Mouse (Mus musculus) heart, embryonic 11.5 days (tissue): ENCODE measurements at regions not wholly inside any gene's neighbourhood (a gene's known extent, or its start where the extent isn't known, plus 50 kb on each side); places are given as distances from the start of the nearest gene placed in this dataset.

Experiments used
- ATAC-seq: fragments of 200-750 bp; cut with Nextera tagmentation; replicated peaks from 2 replicates; pipeline ENCODE4 v1.8.0; 2017; ENCODE audit warnings: moderate library complexity; ENCODE audit not compliant: insufficient number of reproducible peaks, low FRiP score, low TSS enrichment
- H3K27ac ChIP-seq: fragments of 300-500 bp; sonication (generic); 2 replicates; pipeline ENCODE4 v1.5.1; 2014; ENCODE audit warnings: mild to moderate bottlenecking, low read depth, low read length
- H3K27me3 ChIP-seq: fragments of 300-500 bp; sonication (generic); 2 replicates; pipeline ENCODE4 v1.6.1; 2014; ENCODE audit warnings: mild to moderate bottlenecking, low read length, mixed read lengths; ENCODE audit not compliant: control insufficient read depth, insufficient read depth
- H3K36me3 ChIP-seq: fragments of 300-500 bp; sonication (generic); 2 replicates; pipeline ENCODE4 v1.6.1; 2014; ENCODE audit warnings: mild to moderate bottlenecking, low read length, moderate library complexity, mixed read lengths; ENCODE audit not compliant: control insufficient read depth, insufficient read depth
- H3K4me1 ChIP-seq: fragments of 300-500 bp; sonication (generic); 2 replicates; pipeline ENCODE4 v1.6.1; 2014; ENCODE audit warnings: low read length; ENCODE audit not compliant: control insufficient read depth, insufficient read depth
- H3K4me2 ChIP-seq: fragments of 300-500 bp; sonication (generic); 2 replicates; pipeline ENCODE4 v1.6.1; 2014; ENCODE audit warnings: mild to moderate bottlenecking, moderate library complexity
- H3K4me3 ChIP-seq: fragments of 300-500 bp; sonication (generic); 2 replicates; pipeline ENCODE4 v1.5.1; 2014; ENCODE audit warnings: low read depth, low read length
- H3K9ac ChIP-seq: fragments of 300-500 bp; sonication (generic); 2 replicates; pipeline ENCODE4 v1.6.1; 2014; ENCODE audit warnings: mild to moderate bottlenecking, low read depth, low read length, moderate library complexity
- H3K9me3 ChIP-seq: fragments of 300-500 bp; sonication (generic); replicated peaks from 2 replicates; pipeline ENCODE4 v1.6.1; 2016; ENCODE audit warnings: low read length; ENCODE audit not compliant: control insufficient read depth
- WGBS: fragments of 180-500 bp; shearing (Covaris S2); extraction: QIAGEN DNeasy Blood & Tissue Kit; methylation state at CpG from one replicate; pipeline ENCODE4 v1.1.7; 2014; ENCODE audit not compliant: insufficient replicate concordance; 5-methylcytosine and 5-hydroxymethylcytosine counted together

DNA sequence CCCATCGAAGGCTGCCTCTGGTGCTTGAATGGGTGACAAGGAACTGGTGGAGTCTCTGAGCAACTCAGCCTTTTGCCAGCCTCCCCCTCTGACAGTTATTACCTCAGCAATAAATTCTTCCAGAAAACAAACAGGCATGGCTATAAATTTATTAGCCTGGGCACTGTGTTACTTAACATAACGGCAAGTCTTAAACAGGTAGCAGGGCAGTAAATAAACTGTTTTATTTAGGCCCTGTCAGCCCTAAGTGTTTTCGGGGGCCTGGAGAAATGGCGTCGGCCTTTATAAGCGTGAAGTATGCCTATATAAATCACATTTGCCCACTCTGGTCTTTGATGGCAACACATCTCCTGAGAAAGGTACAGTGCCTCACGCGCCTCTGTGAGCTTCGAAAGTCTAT, 159.6 kb downstream of the 3110018I06Rik start:
- Histone ChIP-seq H3K9ac (no peak overlapping the region), H3K4me1 (no peaks in the 10 kb centered on the region; the same call in 1 of the 2 replicates), H3K27ac (no peak overlapping the region), H3K9me3 (no peaks in the 10 kb centered on the region), H3K4me3 (no peak overlapping the region), H3K27me3 (no peaks in the 10 kb centered on the region), H3K36me3 (no peaks in the 10 kb centered on the region), H3K4me2 (no peak overlapping the region)
- WGBS = 87% methylated on average over 9 of the region's 9 CpGs
- ATAC-seq = no peak

- ATAC-seq = no peak
- Histone ChIP-seq H3K4me3 (no peak overlapping the region), H3K4me2 (no peak overlapping the region), H3K36me3 (no peaks in the 10 kb centered on the region), H3K9ac (no peak overlapping the region), H3K9me3 (no peaks in the 10 kb centered on the region), H3K27me3 (no peaks in the 10 kb centered on the region), H3K4me1 (no peaks in the 10 kb centered on the region; the same call in 1 of the 2 replicates), H3K27ac (no peak overlapping the region)
- WGBS = 50% methylated on average over 3 of the region's 3 CpGs
Observed at GRCm38 (mm10) chr12:107652126-107652728, 163.8 kb downstream of the 3110018I06Rik start.

GRCm38 (mm10) chr12:107653131-107653530, 164.7 kb downstream of the 3110018I06Rik start:
- no peak overlapping the region for H3K4me2 ChIP-seq
- no peaks in the 10 kb centered on the region for H3K9me3 ChIP-seq
- WGBS = 15% methylated on average over 7 of the region's 7 CpGs
- ATAC-seq = no peak; the same call in 1 of the 2 replicates
- no peak overlapping the region for H3K27ac ChIP-seq
- no peaks in the 10 kb centered on the region; the same call in 1 of the 2 replicates for H3K4me1 ChIP-seq
- H3K9ac ChIP-seq = no peak overlapping the region
- no peak overlapping the region for H3K4me3 ChIP-seq
- H3K36me3 ChIP-seq = no peaks in the 10 kb centered on the region
- H3K27me3 ChIP-seq = no peaks in the 10 kb centered on the region

DNA sequence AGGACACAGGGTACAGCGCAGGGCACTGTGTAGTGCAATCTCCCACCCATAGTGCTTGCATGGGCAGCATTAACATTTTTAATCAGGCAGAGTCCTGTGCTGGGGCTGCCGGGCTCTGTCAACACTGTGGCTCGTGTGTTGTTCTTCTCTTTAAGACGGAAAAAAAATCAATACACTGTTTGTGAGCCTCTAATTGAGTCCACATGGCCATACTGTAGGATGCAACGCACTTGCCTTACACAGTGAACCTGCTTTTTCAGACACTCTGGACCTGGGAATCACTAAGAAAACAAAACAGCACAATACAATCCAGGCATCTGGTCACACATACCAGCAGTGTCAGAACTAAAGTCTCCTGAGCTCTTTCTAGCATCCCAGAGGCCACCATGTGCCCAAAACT, 168.4 kb downstream of the 3110018I06Rik start:
- no peak for ATAC-seq
- Histone ChIP-seq H3K27me3 (no peaks in the 10 kb centered on the region), H3K9me3 (no peaks in the 10 kb centered on the region), H3K36me3 (no peaks in the 10 kb centered on the region), H3K4me2 (no peak overlapping the region), H3K4me3 (no peak overlapping the region), H3K9ac (no peak overlapping the region), H3K27ac (no peak overlapping the region), H3K4me1 (no peaks in the 10 kb centered on the region; the same call in 1 of the 2 replicates)
- WGBS = 54% methylated on average over 5 of the region's 5 CpGs

DNA sequence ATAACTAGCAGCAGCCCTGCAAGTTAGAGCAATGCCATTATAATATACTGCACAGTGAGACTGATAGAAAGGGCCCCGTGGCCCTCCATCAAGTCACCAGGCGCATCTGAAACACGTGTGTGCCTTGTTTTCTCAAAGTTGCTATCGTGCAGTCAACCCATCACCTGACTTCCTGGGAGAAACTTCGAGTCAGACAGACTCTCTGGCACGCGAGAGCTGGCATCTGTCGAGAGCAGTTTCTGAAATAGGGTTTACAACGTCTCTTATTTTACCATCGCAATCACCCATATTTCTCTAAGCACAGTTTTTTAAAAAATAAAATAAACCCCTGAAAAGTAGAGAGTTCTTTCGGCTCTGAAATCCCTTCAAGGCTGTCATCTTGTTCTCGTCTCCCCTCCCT, 169.8 kb downstream of the 3110018I06Rik start:
- no peak overlapping the region for H3K9ac ChIP-seq
- no peak overlapping the region for H3K4me2 ChIP-seq
- ATAC-seq = no peak
- H3K4me1 ChIP-seq = no peaks in the 10 kb centered on the region
- 81% methylated on average over 12 of the region's 12 CpGs for WGBS
- H3K27me3 ChIP-seq = no peaks in the 10 kb centered on the region
- no peaks in the 10 kb centered on the region for H3K9me3 ChIP-seq
- no peak overlapping the region for H3K27ac ChIP-seq
- no peaks in the 10 kb centered on the region for H3K36me3 ChIP-seq
- H3K4me3 ChIP-seq = no peak overlapping the region

DNA sequence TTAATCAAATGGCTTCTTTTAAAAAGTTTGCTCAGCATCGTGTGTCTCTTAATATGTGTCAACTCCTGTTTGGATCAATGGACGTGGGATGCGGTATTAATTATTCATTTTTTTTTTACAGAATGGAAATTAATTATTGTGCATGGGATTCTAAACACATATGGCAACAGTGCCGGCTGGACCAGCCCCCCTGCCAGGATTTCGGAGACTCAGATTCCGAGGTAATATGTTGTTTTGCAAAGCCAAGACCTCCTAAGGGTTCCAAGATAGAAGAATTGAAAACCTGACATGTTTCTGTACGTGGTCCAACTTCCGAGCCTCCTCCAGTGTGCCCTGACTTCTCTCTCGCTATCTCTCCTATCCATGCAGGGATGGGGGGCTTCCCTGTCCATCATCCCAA, 170.4 kb downstream of the 3110018I06Rik start:
- Histone ChIP-seq H3K36me3 (no peaks in the 10 kb centered on the region), H3K4me2 (no peak overlapping the region), H3K27me3 (no peaks in the 10 kb centered on the region), H3K9ac (no peak overlapping the region), H3K4me1 (no peaks in the 10 kb centered on the region), H3K4me3 (no peak overlapping the region), H3K27ac (no peak overlapping the region), H3K9me3 (no peaks in the 10 kb centered on the region)
- ATAC-seq = no peak
- WGBS = 76% methylated on average over 9 of the region's 9 CpGs

- no peak overlapping the region for H3K27ac ChIP-seq
- no peak for ATAC-seq
- no peaks in the 10 kb centered on the region for H3K4me1 ChIP-seq
- H3K27me3 ChIP-seq = no peaks in the 10 kb centered on the region
- H3K4me2 ChIP-seq = no peak overlapping the region
- no peak overlapping the region for H3K4me3 ChIP-seq
- H3K9ac ChIP-seq = no peak overlapping the region
- no peaks in the 10 kb centered on the region for H3K9me3 ChIP-seq
- 3% methylated on average over 1 of the region's 1 CpGs for WGBS
- H3K36me3 ChIP-seq = no peaks in the 10 kb centered on the region
Observed at GRCm38 (mm10) chr12:107662624-107663023, 174.2 kb downstream of the 3110018I06Rik start.

GRCm38 (mm10) chr12:107667836-107668235, 179.4 kb downstream of the 3110018I06Rik start:
- 80% methylated on average over 3 of the region's 3 CpGs for WGBS
- no peak overlapping the region for H3K27ac ChIP-seq
- no peak overlapping the region for H3K4me2 ChIP-seq
- no peak overlapping the region for H3K4me3 ChIP-seq
- H3K4me1 ChIP-seq = no peaks in the 10 kb centered on the region
- no peak for ATAC-seq
- no peaks in the 10 kb centered on the region for H3K27me3 ChIP-seq
- no peaks in the 10 kb centered on the region for H3K36me3 ChIP-seq
- no peak overlapping the region for H3K9ac ChIP-seq
- no peaks in the 10 kb centered on the region for H3K9me3 ChIP-seq

DNA sequence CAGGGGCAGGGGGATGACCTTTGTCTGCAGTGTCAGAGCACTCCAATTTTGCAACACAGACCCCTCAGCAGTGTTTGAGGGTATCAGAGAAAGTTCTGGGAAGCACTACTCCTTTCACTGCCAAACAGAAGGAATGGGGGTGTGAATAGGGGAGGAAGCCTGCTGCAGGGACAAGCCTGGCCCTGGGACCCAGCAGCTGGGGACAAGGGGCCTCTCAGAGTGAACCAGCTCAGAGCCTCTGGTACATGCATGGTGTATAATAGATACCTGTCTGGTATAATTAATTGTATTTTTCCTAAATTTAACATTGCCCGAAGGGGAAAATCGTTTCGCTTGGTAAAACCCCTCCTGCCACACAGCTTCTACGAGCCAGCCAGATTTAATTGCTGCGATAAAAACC, 180.6 kb downstream of the 3110018I06Rik start:
- no peak overlapping the region for H3K4me3 ChIP-seq
- no peaks in the 10 kb centered on the region for H3K4me1 ChIP-seq
- 91% methylated on average over 5 of the region's 5 CpGs for WGBS
- no peak overlapping the region for H3K4me2 ChIP-seq
- no peaks in the 10 kb centered on the region for H3K36me3 ChIP-seq
- H3K27me3 ChIP-seq = no peaks in the 10 kb centered on the region
- H3K9me3 ChIP-seq = no peaks in the 10 kb centered on the region
- no peak overlapping the region for H3K27ac ChIP-seq
- no peak overlapping the region for H3K9ac ChIP-seq
- no peak for ATAC-seq
